10 mouse cellular contexts compared by ENCODE assay signal in genomic region chr11:98447475-98447834, GRCm38 (mm10). TPM values are rescaled to one million over a fixed set of nuclear protein-coding genes. Genes with fewer than 3 reads are reported as not detected.
DNase-seq lines count a peak whose midpoint lies in the region; ATAC-seq and TF ChIP-seq lines count a peak whose summit lies in the region.
"Had no signal": no experiment of that assay in that cellular context is flagged by ENCODE, and none has a peak within 500 bp of the region (broad histone marks: within the 10 kb centered on the region; RNA-seq: fewer than 3 reads in every experiment).

No protein-coding gene starts in this region.

- no peak for TF ChIP-seq CTCF in ES-Bruce4 (IDR thresholded peaks at IDR 0.05; ENCODE audit: low read depth, low read length)
- no peak for TF ChIP-seq CTCF in liver, embryonic 14.5 days (IDR thresholded peaks at IDR 0.05; ENCODE audit: low read depth)

- TF ChIP-seq EP300 in ES-Bruce4 (IDR thresholded peaks at IDR 0.05; ENCODE audit: insufficient read depth, low read depth, low read length) = 0 out of 2 replicates have a peak, but pooled peaks have one; percentile 46
- no peak for TF ChIP-seq EP300 in liver, embryonic 14.5 days (IDR thresholded peaks at IDR 0.05; ENCODE audit: low read depth)

- no peak overlapping the region for H3K27ac ChIP-seq in heart, embryonic 13.5 days (replicated peaks)
- peak overlapping the region; percentile 84 for H3K27ac ChIP-seq in ES-Bruce4 (ENCODE audit: insufficient read depth, low read length)
- H3K27ac ChIP-seq in hindbrain, embryonic 11.5 days (ENCODE audit: low read depth, low read length) = no peak overlapping the region
- H3K27ac ChIP-seq in liver, embryonic 14.5 days = no peak overlapping the region; the same call in 1 of the 2 replicates
- H3K27ac ChIP-seq: macrophage had no signal

- H3K9me3 ChIP-seq in heart, embryonic 13.5 days = 0 out of 2 replicates have a peak, but pooled peaks cover 3% of the 10 kb centered on the region
- no peaks in the 10 kb centered on the region for H3K9me3 ChIP-seq in ES-Bruce4 (replicated peaks; ENCODE audit: control insufficient read depth, insufficient read depth, low read length, poor library complexity, severe bottlenecking)
- H3K9me3 ChIP-seq in hindbrain, embryonic 11.5 days (ENCODE audit: control insufficient read depth, low read length) = no peaks in the 10 kb centered on the region
- H3K9me3 ChIP-seq in liver, embryonic 14.5 days (ENCODE audit: control insufficient read depth, low read length) = no peaks in the 10 kb centered on the region

- TF ChIP-seq POLR2A in ES-Bruce4 (IDR thresholded peaks at IDR 0.05; ENCODE audit: insufficient read depth, low read length) = no peak

- DNase-seq in heart, postnatal 25 days (ENCODE audit: low spot score) = no peak
- DNase-seq in hindbrain, embryonic 11.5 days (ENCODE audit: low spot score) = no peak
- no peak for DNase-seq in liver, embryonic 14.5 days (ENCODE audit: low read depth in 3 of 3, low spot score in 3 of 3)
- no peak for DNase-seq in thymus, postnatal 14 days
- DNase-seq in kidney, postnatal 25 days = no peak

- no peak for ATAC-seq in heart, embryonic 13.5 days (ENCODE audit: extremely low read depth, insufficient number of reproducible peaks, low FRiP score, low TSS enrichment)
- ATAC-seq in hindbrain, embryonic 11.5 days (ENCODE audit: low FRiP score) = no peak
- no peak for ATAC-seq in liver, embryonic 14.5 days (ENCODE audit: insufficient read depth)
- no peak for ATAC-seq in monocyte, adult 5-6 weeks (replicated peaks; ENCODE audit: insufficient number of reproducible peaks, low FRiP score, low TSS enrichment, poor library complexity, severe bottlenecking)

- peak overlapping the region; percentile 65 for H3K4me2 ChIP-seq in heart, embryonic 13.5 days
- H3K4me2 ChIP-seq in hindbrain, embryonic 11.5 days (replicated peaks; ENCODE audit: low read depth, low read length) = no peak overlapping the region
- no peak overlapping the region; the same call in 1 of the 2 replicates for H3K4me2 ChIP-seq in liver, embryonic 14.5 days (ENCODE audit: low read depth)

- WGBS in heart, embryonic 13.5 days = 13% methylated on average over 7 of the region's 7 CpGs
- WGBS in hindbrain, embryonic 11.5 days = 10% methylated on average over 7 of the region's 7 CpGs
- WGBS in liver, embryonic 14.5 days (ENCODE audit: insufficient replicate concordance) = 13% methylated on average over 7 of the region's 7 CpGs

- H3K9ac ChIP-seq in heart, embryonic 13.5 days = peak overlapping the region; percentile 54; the same call in 1 of the 2 replicates
- H3K9ac ChIP-seq in ES-Bruce4 (ENCODE audit: low read depth, poor library complexity, severe bottlenecking) = peak overlapping the region; percentile 89
- H3K9ac ChIP-seq in hindbrain, embryonic 11.5 days (ENCODE audit: low read depth, low read length) = 0 out of 2 replicates have a peak overlapping the region, but pooled peaks have one; percentile 4
- no peak overlapping the region; the same call in 1 of the 2 replicates for H3K9ac ChIP-seq in liver, embryonic 14.5 days (replicated peaks)

- intact Hi-C loops in heart, postnatal 25 days (cut with DNase I) = no loop called here

- H3K4me1 ChIP-seq in heart, embryonic 13.5 days = peaks cover 26% of the 10 kb centered on the region
- peaks cover 8% of the 10 kb centered on the region for H3K4me1 ChIP-seq in ES-Bruce4 (ENCODE audit: control insufficient read depth, insufficient read depth, low read length)
- H3K4me1 ChIP-seq in hindbrain, embryonic 11.5 days (replicated peaks; ENCODE audit: control insufficient read depth, insufficient read depth, low read length) = peaks cover 4% of the 10 kb centered on the region; the same call in 1 of the 2 replicates
- H3K4me1 ChIP-seq in liver, embryonic 14.5 days (replicated peaks; ENCODE audit: control insufficient read depth in 2 of 2, insufficient read depth in 2 of 2, low read length in 1 of 2) = peaks cover 0 to 7% of the 10 kb centered on the region in 2 experiments; a peak in 2 of 4 replicates

- no peaks in the 10 kb centered on the region for H3K36me3 ChIP-seq in heart, embryonic 13.5 days
- H3K36me3 ChIP-seq in ES-Bruce4 (ENCODE audit: control insufficient read depth, insufficient read depth, low read length, poor library complexity, severe bottlenecking) = peaks cover 13% of the 10 kb centered on the region
- H3K36me3 ChIP-seq in hindbrain, embryonic 11.5 days (ENCODE audit: control insufficient read depth, insufficient read depth, low read length) = no peaks in the 10 kb centered on the region
- H3K36me3 ChIP-seq in liver, embryonic 14.5 days (replicated peaks; ENCODE audit: control insufficient read depth, insufficient read depth, low read depth) = no peaks in the 10 kb centered on the region

- H3K27me3 ChIP-seq in heart, embryonic 13.5 days (replicated peaks) = peaks cover 41% of the 10 kb centered on the region
- H3K27me3 ChIP-seq in ES-Bruce4 (ENCODE audit: control insufficient read depth, insufficient read depth, low read length, poor library complexity, severe bottlenecking) = no peaks in the 10 kb centered on the region
- H3K27me3 ChIP-seq in hindbrain, embryonic 11.5 days (ENCODE audit: control insufficient read depth, insufficient read depth, low read length) = peaks cover 20% of the 10 kb centered on the region
- peaks cover 26% of the 10 kb centered on the region for H3K27me3 ChIP-seq in liver, embryonic 14.5 days (ENCODE audit: control insufficient read depth, insufficient read depth, low read length)
- H3K27me3 ChIP-seq: CH12.LX had no signal

- H3K4me3 ChIP-seq in heart, embryonic 13.5 days = peak overlapping the region; percentile 38
- peak overlapping the region; percentile 79 for H3K4me3 ChIP-seq in ES-Bruce4 (ENCODE audit: low read depth, low read length)
- H3K4me3 ChIP-seq in hindbrain, embryonic 11.5 days (ENCODE audit: low read depth, low read length) = peak overlapping the region; percentile 14; the same call in 1 of the 2 replicates
- peak overlapping the region; percentile 36 to 71 for H3K4me3 ChIP-seq in liver, embryonic 14.5 days (ENCODE audit: insufficient read depth in 1 of 2, low read depth in 2 of 2, low read length in 2 of 2)

RNA-seq across cellular contexts. Expression of gene Grb7, which starts 1.3 kb away (rescaled TPM):
- polyA plus RNA-seq in heart, embryonic 13.5 days (2015; fragmentation: Nextera tagmentation; extraction: Ambion mirVana) = 2.2 and 2.9 TPM in 2 replicates
- total RNA-seq in heart, postnatal 25 days (2021) = not detected
- 45.6 and 48.2 TPM in 2 replicates for polyA plus RNA-seq in ES-Bruce4 (2011; ENCODE audit: insufficient read depth, insufficient read length, low read depth, missing spikeins)
- polyA plus RNA-seq in hindbrain, embryonic 11.5 days (2014; fragmentation: Nextera tagmentation; extraction: Ambion mirVana) = 2.1 and 3.3 TPM in 2 replicates
- 15.7 and 19.2 TPM in 2 replicates for polyA plus RNA-seq in liver, embryonic 14.5 days (2012; rRNA removed)
- polyA plus RNA-seq in liver, embryonic 14.5 days (2014; fragmentation: Nextera tagmentation; extraction: Ambion mirVana) = 14.1 and 14.9 TPM in 2 replicates
- 0.76 TPM in 1 of 3 replicates, not detected in the others for total RNA-seq in monocyte, adult 5-6 weeks (2017)

RNA-seq across cellular contexts. Expression of gene Mien1, which starts 8.7 kb away (rescaled TPM):
- 93.8 and 113 TPM in 2 replicates for polyA plus RNA-seq in heart, embryonic 13.5 days (2015; fragmentation: Nextera tagmentation; extraction: Ambion mirVana)
- total RNA-seq in heart, postnatal 25 days (2021) = 10 to 100 TPM; 49.0 to 54.6 TPM
- polyA plus RNA-seq in ES-Bruce4 (2011; ENCODE audit: insufficient read depth, insufficient read length, low read depth, missing spikeins) = 65.1 and 67.2 TPM in 2 replicates
- polyA plus RNA-seq in hindbrain, embryonic 11.5 days (2014; fragmentation: Nextera tagmentation; extraction: Ambion mirVana) = 152 and 167 TPM in 2 replicates
- 21.6 and 31.1 TPM in 2 replicates for polyA plus RNA-seq in liver, embryonic 14.5 days (2012; rRNA removed)
- polyA plus RNA-seq in liver, embryonic 14.5 days (2014; fragmentation: Nextera tagmentation; extraction: Ambion mirVana) = 58.5 and 61.5 TPM in 2 replicates
- 37.7 to 75.9 TPM (median 57.5 TPM) in 3 replicates for total RNA-seq in monocyte, adult 5-6 weeks (2017)

RNA-seq across cellular contexts. Expression of gene Erbb2, which starts 35.2 kb away (rescaled TPM):
- polyA plus RNA-seq in heart, embryonic 13.5 days (2015; fragmentation: Nextera tagmentation; extraction: Ambion mirVana) = 48.1 and 49.0 TPM in 2 replicates
- 1 to 10 TPM; 7.7 to 9.2 TPM for total RNA-seq in heart, postnatal 25 days (2021)
- 11.0 and 12.4 TPM in 2 replicates for polyA plus RNA-seq in ES-Bruce4 (2011; ENCODE audit: insufficient read depth, insufficient read length, low read depth, missing spikeins)
- polyA plus RNA-seq in hindbrain, embryonic 11.5 days (2014; fragmentation: Nextera tagmentation; extraction: Ambion mirVana) = 15.5 and 17.2 TPM in 2 replicates
- 1.1 and 1.2 TPM in 2 replicates for polyA plus RNA-seq in liver, embryonic 14.5 days (2012; rRNA removed)
- polyA plus RNA-seq in liver, embryonic 14.5 days (2014; fragmentation: Nextera tagmentation; extraction: Ambion mirVana) = 1.6 TPM in 2 replicates
- total RNA-seq in monocyte, adult 5-6 weeks (2017) = 0.57 TPM in 1 of 3 replicates, not detected in the others
- polyA plus RNA-seq: macrophage had no signal

RNA-seq across cellular contexts. Expression of gene Pgap3, which starts 47.2 kb away (rescaled TPM):
- polyA plus RNA-seq in heart, embryonic 13.5 days (2015; fragmentation: Nextera tagmentation; extraction: Ambion mirVana) = 19.0 and 19.1 TPM in 2 replicates
- 1 to 10 TPM; 8.4 to 9.3 TPM for total RNA-seq in heart, postnatal 25 days (2021)
- 4.5 and 5.0 TPM in 2 replicates for polyA plus RNA-seq in ES-Bruce4 (2011; ENCODE audit: insufficient read depth, insufficient read length, low read depth, missing spikeins)
- 4.3 and 4.5 TPM in 2 replicates for polyA plus RNA-seq in hindbrain, embryonic 11.5 days (2014; fragmentation: Nextera tagmentation; extraction: Ambion mirVana)
- 3.3 and 3.9 TPM in 2 replicates for polyA plus RNA-seq in liver, embryonic 14.5 days (2012; rRNA removed)
- polyA plus RNA-seq in liver, embryonic 14.5 days (2014; fragmentation: Nextera tagmentation; extraction: Ambion mirVana) = 2.7 and 3.4 TPM in 2 replicates
- 2.3 to 6.1 TPM (median 4.6 TPM) in 3 replicates for total RNA-seq in monocyte, adult 5-6 weeks (2017)

Comparison
In these comparisons a context has a peak if more than half of its experiments do, and no peak if none do; other contexts are left out.
1. H3K4me3 ChIP-seq: peak in every context shown above with its lines; median percentile 79 in ES-Bruce4; 54 in liver, embryonic 14.5 days; 38 in heart, embryonic 13.5 days; 14 in hindbrain, embryonic 11.5 days.